Mouse (Mus musculus) spleen, adult 2 months (tissue): Measurements from ENCODE around the gene Trmo. TPM values are rescaled to one million over a fixed set of nuclear protein-coding genes. Genes with fewer than 3 reads are reported as not detected.

Experiments used
- DNase-seq, 2 experiments: peaks; one replicate each; pipeline versions ENCODE4 v3.0.0 to v3.0.0-alpha.2; 2012 to 2021; ENCODE audit warnings: low spot score in 2 of 2, low read depth in 1 of 2
- H3K27ac ChIP-seq: fragments of 200-500 bp; 2 replicates; pipeline ENCODE4 v1.5.1; 2012; ENCODE audit warnings: low read length, inconsistent platforms; ENCODE audit not compliant: insufficient read depth
- H3K27me3 ChIP-seq: fragments of 200-500 bp; 2 replicates; pipeline ENCODE4 v1.6.1; 2012; ENCODE audit warnings: mild to moderate bottlenecking, moderate library complexity, low read length, inconsistent platforms; ENCODE audit not compliant: control insufficient read depth, insufficient read depth
- H3K36me3 ChIP-seq: fragments of 200-500 bp; 2 replicates; pipeline ENCODE4 v1.6.1; 2012; ENCODE audit warnings: mild to moderate bottlenecking, low read length, inconsistent platforms; ENCODE audit not compliant: control insufficient read depth, insufficient read depth
- H3K4me1 ChIP-seq: fragments of 200-500 bp; 2 replicates; pipeline ENCODE4 v1.6.1; 2011; ENCODE audit warnings: inconsistent platforms; ENCODE audit not compliant: control insufficient read depth, insufficient read depth, insufficient read length
- H3K4me3 ChIP-seq: fragments of 200-500 bp; 2 replicates; pipeline ENCODE4 v1.5.1; 2011; ENCODE audit warnings: mild to moderate bottlenecking, inconsistent platforms; ENCODE audit not compliant: insufficient read depth, insufficient read length; ENCODE audit errors: extremely low read depth
- CTCF ChIP-seq: fragments of 200-500 bp; IDR thresholded peaks from 2 replicates; pipeline ENCODE4 v1.5.1; 2011; ENCODE audit warnings: mild to moderate bottlenecking, inconsistent platforms; ENCODE audit not compliant: insufficient read depth, insufficient read length, insufficient replicate concordance; ENCODE audit errors: extremely low read depth
- POLR2A ChIP-seq: fragments of 200-500 bp; IDR thresholded peaks from 2 replicates; pipeline ENCODE4 v1.6.1; 2011; ENCODE audit warnings: low read depth, low read length, inconsistent platforms
- WGBS: fragments of 180-500 bp; shearing (Covaris S2); methylation state at CpG from one replicate; pipeline ENCODE4 v1.1.7; 2018; 5-methylcytosine and 5-hydroxymethylcytosine counted together
- polyA plus RNA-seq: library from polyadenylated mRNA; depleted of rRNA; stranded (reverse); fragments of >200 nt; gene quantifications from 2 replicates; pipeline ENCODE4 v1.2.3, GENCODE M21; 2012

Gene Trmo
- polyA plus RNA-seq, 1 experiment = 11.6 TPM

DNA sequence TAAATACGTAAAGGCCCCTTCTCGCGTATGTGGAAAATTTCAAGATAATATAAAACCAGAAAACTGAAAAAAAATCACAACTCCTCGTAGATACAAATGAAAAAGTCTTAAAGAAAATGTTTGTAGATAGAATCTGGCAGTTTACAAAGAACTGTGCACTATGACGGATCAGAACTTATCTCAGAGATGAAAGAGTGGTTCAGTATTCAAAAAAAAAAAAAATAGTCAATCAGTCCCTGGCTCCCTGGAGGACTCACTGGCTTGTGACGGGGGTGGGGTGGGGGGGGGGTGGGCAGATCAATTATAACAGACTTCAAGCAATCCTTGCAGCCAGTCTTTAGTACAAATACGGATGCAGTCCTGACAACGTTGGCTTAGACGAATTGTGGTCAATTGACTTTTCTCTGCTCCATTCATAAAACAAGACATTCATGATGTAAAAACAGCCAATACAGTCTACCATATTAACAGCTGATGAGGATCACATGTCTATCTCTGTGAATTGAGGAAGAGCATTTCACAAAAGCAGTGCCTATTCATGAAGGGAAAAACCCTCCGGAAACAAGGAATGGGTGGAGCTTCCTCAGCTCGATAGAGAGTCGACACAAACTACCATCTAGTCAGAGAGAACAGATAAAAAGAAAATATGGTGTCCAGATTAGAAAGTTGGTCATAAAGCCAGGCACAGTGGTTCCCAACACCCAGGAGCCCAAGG, 29.5 kb downstream of the Trmo start:
- H3K36me3 ChIP-seq = no peaks in the 10 kb centered on the region
- no peak for DNase-seq
- no peaks in the 10 kb centered on the region for H3K4me1 ChIP-seq
- 65% methylated on average over 12 of the region's 12 CpGs for WGBS
- TF ChIP-seq POLR2A (no peak), CTCF (no peak)
- H3K27me3 ChIP-seq = no peaks in the 10 kb centered on the region
- no peak overlapping the region for H3K4me3 ChIP-seq
- no peak overlapping the region for H3K27ac ChIP-seq

DNA sequence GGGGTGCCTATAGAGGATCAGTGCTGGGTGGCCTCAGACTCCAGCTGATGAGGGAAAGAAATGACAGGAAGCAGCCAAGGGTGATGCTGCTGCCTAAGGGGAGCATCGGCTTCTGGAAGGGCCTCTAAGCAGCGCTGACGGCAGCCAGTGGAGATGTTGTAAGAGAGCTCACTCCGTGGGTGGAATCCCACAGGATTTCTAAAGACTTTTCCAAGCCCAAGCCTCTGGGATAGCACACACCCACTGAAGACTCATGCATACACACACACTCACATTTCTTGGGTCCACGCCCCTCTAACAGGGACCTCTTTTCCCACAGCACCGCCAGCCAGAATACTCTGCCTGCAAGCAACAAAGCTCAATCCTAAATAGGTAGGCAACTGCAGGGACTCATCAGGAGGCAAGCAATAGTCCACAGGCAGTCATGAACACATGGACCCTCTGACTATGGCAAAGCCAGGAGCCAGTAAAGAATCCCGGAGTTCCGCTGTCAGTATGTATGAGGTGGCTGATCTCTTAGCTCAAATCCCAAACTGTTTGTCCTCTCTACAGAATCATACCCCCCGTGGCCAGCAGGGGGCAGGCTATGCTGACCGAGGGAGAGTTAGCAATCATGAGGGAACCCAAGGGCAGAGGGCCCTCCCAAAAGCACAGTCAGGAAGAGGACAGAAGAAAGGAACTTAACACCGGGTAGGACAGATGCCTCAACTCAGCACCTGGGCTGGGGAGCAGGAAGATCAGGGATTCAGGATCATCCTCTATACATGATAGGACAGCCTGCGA, 32.7 kb downstream of the Trmo start:
- Histone ChIP-seq H3K4me3 (no peak overlapping the region), H3K36me3 (no peaks in the 10 kb centered on the region), H3K4me1 (no peaks in the 10 kb centered on the region), H3K27ac (no peak overlapping the region), H3K27me3 (no peaks in the 10 kb centered on the region; the same call in 1 of the 2 replicates)
- TF ChIP-seq POLR2A (no peak), CTCF (peak; percentile 61; the same call in 1 of the 2 replicates)
- WGBS = 54% methylated on average over 12 of the region's 12 CpGs
- DNase-seq = peak in 1 of 2 experiments; percentile 49

DNA sequence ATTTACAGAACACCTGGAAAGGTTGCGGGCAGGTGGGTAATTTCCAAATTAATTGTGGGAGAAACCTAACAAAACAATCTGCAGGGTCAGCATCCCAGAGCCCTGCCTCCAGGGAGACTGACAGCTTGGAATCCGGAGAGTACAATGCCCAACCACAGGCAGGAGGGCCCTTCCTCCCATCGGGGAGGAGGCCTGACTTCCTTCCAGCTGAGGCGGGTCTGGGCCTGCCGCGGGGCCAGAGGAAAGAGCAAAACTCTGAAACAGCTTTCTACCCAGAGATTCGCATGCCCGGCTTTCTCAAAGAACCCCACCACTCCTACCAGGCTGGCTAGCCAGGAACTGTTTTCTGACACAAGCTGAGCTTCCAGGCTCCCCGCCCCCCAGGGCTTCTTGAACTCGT, 36.2 kb downstream of the Trmo start:
- WGBS = 32% methylated on average over 10 of the region's 10 CpGs
- Histone ChIP-seq H3K27ac (no peak overlapping the region), H3K4me1 (no peaks in the 10 kb centered on the region), H3K27me3 (peaks cover 10% of the 10 kb centered on the region; the same call in 1 of the 2 replicates), H3K36me3 (no peaks in the 10 kb centered on the region), H3K4me3 (no peak overlapping the region)
- TF ChIP-seq POLR2A (no peak), CTCF (no peak)
- DNase-seq = no peak

DNA sequence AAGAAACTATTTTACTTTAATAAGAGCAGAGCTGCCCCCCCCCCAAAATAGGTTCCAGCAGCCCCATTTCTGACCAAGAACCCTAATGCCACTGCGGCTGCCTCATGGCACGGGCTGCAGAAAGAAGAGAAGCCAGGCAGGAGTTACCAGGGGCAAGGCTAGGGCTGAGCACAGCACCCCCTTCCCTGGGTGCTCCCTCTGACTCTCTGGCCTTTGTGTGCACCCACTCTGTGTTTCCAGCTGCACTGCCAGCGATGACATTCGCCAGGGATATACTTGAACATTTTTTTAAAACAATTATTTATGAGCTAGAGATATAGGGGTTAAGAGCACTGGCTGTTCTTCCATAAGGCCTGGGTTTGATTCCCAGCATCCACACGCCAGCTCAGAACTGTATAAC, 39.7 kb downstream of the Trmo start:
- no peaks in the 10 kb centered on the region for H3K36me3 ChIP-seq
- 75% methylated on average over 5 of the region's 5 CpGs for WGBS
- no peak overlapping the region for H3K27ac ChIP-seq
- no peak overlapping the region for H3K4me3 ChIP-seq
- no peak for DNase-seq
- TF ChIP-seq POLR2A (no peak), CTCF (no peak)
- H3K4me1 ChIP-seq = peaks cover 5% of the 10 kb centered on the region; the same call in 1 of the 2 replicates
- H3K27me3 ChIP-seq = peaks cover 20% of the 10 kb centered on the region

DNA sequence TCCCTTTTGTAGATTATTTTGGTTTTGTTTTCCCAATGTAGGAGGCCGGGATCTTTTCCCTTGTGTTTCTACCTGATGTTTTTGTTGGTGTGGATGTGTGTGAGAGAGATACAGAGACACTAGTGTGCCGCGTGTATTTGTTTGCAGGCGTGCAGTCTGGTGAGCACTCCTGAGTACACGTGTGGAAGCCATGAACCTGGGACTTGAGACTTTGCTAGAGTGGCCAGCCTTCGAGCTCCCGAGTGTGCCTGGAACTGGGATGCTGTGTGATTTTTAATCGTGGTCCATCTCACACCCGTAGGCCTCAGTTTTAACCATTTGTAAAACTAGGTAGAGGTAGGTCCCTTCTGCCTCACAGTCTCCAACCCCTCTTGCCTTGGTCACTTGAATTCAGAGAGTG, 40.3 kb downstream of the Trmo start:
- Histone ChIP-seq H3K27ac (no peak overlapping the region), H3K4me1 (peaks cover 10% of the 10 kb centered on the region; the same call in 1 of the 2 replicates), H3K27me3 (peaks cover 26% of the 10 kb centered on the region), H3K36me3 (no peaks in the 10 kb centered on the region), H3K4me3 (no peak overlapping the region)
- WGBS = 35% methylated on average over 9 of the region's 9 CpGs
- no peak for TF ChIP-seq CTCF
- TF ChIP-seq POLR2A = no peak
- no peak for DNase-seq

DNA sequence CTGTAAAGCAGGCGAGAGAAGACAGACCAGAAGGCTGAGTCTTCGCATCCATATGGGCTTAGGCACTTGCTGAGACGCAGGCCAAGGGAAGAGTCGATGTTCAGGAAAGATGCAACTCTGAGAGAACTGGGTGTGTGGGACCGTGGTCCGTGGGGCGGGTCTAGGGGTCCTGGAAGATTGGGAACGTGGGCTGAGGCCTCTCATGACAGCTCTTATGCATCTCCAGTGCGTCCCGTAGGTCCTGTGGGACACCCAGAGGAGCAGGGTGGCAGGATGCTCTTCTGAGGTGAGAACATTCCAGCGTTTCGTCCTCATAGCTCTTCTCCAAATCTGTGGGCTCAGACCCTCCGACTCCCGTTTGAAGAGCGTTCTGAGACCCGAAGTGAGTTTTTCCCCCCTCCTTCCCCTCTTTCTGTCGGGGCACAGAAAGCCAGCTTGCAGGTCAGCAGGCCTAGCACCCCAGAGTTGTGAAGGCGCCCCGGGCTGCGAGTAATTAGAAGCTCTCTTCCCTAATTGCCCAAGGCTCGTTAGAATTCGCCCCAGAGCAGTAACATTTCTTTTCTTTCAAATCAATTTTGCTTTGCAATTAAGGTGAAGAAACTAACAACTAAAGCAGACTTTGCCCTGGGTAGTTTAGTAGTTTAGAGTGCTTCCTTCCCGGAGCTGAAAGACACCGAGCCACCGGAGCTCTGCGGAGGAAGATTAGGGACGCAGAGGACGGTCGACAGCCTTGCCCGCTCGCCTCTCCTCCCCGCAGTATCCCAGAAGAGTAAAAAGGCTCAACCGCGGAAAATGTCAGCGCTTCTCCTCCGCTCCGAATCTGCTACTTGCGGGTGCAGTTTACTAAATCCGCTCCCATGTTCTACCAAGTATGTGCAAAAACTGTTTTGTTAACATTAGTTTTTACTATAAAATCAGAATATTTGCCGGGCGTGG, 41.4 kb downstream of the Trmo start:
- no peak overlapping the region for H3K27ac ChIP-seq
- peaks cover 36% of the 10 kb centered on the region for H3K27me3 ChIP-seq
- WGBS = 8% methylated on average over 41 of the region's 41 CpGs
- no peak overlapping the region for H3K4me3 ChIP-seq
- H3K36me3 ChIP-seq = no peaks in the 10 kb centered on the region
- no peak for DNase-seq
- H3K4me1 ChIP-seq = peaks cover 15% of the 10 kb centered on the region; the same call in 1 of the 2 replicates
- TF ChIP-seq POLR2A = no peak
- TF ChIP-seq CTCF = no peak
